Mouse (Mus musculus) liver, embryonic 14.5 days (tissue): ENCODE results near the gene Polr3k. TPM values are rescaled to one million over a fixed set of nuclear protein-coding genes. Genes with fewer than 3 reads are reported as not detected.

Experiments
- ATAC-seq: fragments of 200-750 bp; cut with Nextera tagmentation; 2 replicates; pipeline ENCODE4 v1.8.0; 2017; ENCODE audit warnings: moderate number of reproducible peaks, mild to moderate bottlenecking, moderate library complexity; ENCODE audit not compliant: insufficient read depth
- DNase-seq, 3 experiments: peaks; one replicate each; pipeline ENCODE4 v3.0.0-alpha.2; 2012 to 2013; ENCODE audit warnings: low read depth in 3 of 3, low spot score in 3 of 3
- H3K27ac ChIP-seq: fragments of 300-500 bp; sonication (generic); 2 replicates; pipeline ENCODE4 v1.5.1; 2014; ENCODE audit warnings: moderate library complexity, mild to moderate bottlenecking, control low read depth, inconsistent platforms
- H3K27me3 ChIP-seq: fragments of 300-500 bp; sonication (generic); 2 replicates; pipeline ENCODE4 v1.6.1; 2014; ENCODE audit warnings: mild to moderate bottlenecking, low read length, moderate library complexity; ENCODE audit not compliant: control insufficient read depth, insufficient read depth
- H3K36me3 ChIP-seq: fragments of 300-500 bp; sonication (generic); replicated peaks from 2 replicates; pipeline ENCODE4 v1.6.1; 2014; ENCODE audit warnings: low read depth; ENCODE audit not compliant: control insufficient read depth, insufficient read depth
- H3K4me1 ChIP-seq, 2 experiments: fragments of 200-500 bp in 1 of 2; fragments of 300-500 bp in 1 of 2; sonication (generic) in 1 of 2; replicated peaks; 2 replicates each; pipeline ENCODE4 v1.6.1; 2012 to 2014; ENCODE audit warnings: antibody characterized with exemption in 1 of 2, inconsistent platforms in 1 of 2, low read length in 1 of 2; ENCODE audit not compliant: control insufficient read depth in 2 of 2, insufficient read depth in 2 of 2
- H3K4me2 ChIP-seq: fragments of 300-500 bp; sonication (generic); 2 replicates; pipeline ENCODE4 v1.6.1; 2014; ENCODE audit warnings: low read depth, mild to moderate bottlenecking, control low read depth, moderate library complexity
- H3K4me3 ChIP-seq, 2 experiments: fragments of 200-500 bp in 1 of 2; fragments of 300-500 bp in 1 of 2; sonication (generic) in 1 of 2; 2 replicates each; pipeline ENCODE4 v1.5.1; 2012 to 2014; ENCODE audit warnings: low read depth in 2 of 2, low read length in 2 of 2, mild to moderate bottlenecking in 2 of 2, control low read depth in 1 of 2, inconsistent platforms in 1 of 2, moderate library complexity in 1 of 2; ENCODE audit not compliant: insufficient read depth in 1 of 2
- H3K9ac ChIP-seq: fragments of 300-500 bp; sonication (generic); replicated peaks from 2 replicates; pipeline ENCODE4 v1.6.1; 2014; ENCODE audit warnings: mild to moderate bottlenecking, control low read depth, moderate library complexity
- H3K9me3 ChIP-seq: fragments of 300-500 bp; sonication (generic); 2 replicates; pipeline ENCODE4 v1.6.1; 2016; ENCODE audit warnings: low read length, mixed read lengths; ENCODE audit not compliant: control insufficient read depth
- CTCF ChIP-seq: IDR thresholded peaks from 2 replicates; pipeline ENCODE4 v1.5.1; 2016; ENCODE audit warnings: antibody characterized with exemption, low read depth, control low read depth
- EP300 ChIP-seq: IDR thresholded peaks from 2 replicates; pipeline ENCODE4 v1.6.1; 2016; ENCODE audit warnings: antibody characterized with exemption, low read depth
- WGBS: fragments of 180-500 bp; shearing (Covaris S2); extraction: QIAGEN DNeasy Blood & Tissue Kit; methylation state at CpG from one replicate; pipeline ENCODE4 v1.1.7; 2014; ENCODE audit not compliant: insufficient replicate concordance; 5-methylcytosine and 5-hydroxymethylcytosine counted together
- polyA plus RNA-seq, 2 experiments: library from polyadenylated mRNA; depleted of rRNA in 1 of 2; stranded (reverse) in 1 of 2; unstranded in 1 of 2; fragments of >200 nt; fragmentation: Nextera tagmentation in 1 of 2; extraction: Ambion mirVana in 1 of 2; gene quantifications; 2 replicates each; pipeline versions ENCODE4 v1.2.1 to v1.2.3; 2012 to 2014

The Polr3k gene
- polyA plus RNA-seq, 2 experiments: 12.7 to 31.5 TPM

- no peaks in the 10 kb centered on the region; the same call in 1 of the 2 replicates for H3K36me3 ChIP-seq
- peaks cover 5 to 12% of the 10 kb centered on the region in 2 experiments; a peak in 3 of 4 replicates for H3K4me1 ChIP-seq
- TF ChIP-seq EP300 (no peak), CTCF (no peak)
- 10% methylated on average over 3 of the region's 3 CpGs for WGBS
- H3K27me3 ChIP-seq: no peaks in the 10 kb centered on the region
- H3K9me3 ChIP-seq: no peaks in the 10 kb centered on the region
- H3K9ac ChIP-seq: peak overlapping the region; percentile 92
- H3K4me3 ChIP-seq: peak overlapping the region; percentile 70 to 81
- peak; percentile 42 for ATAC-seq
- H3K4me2 ChIP-seq: peak overlapping the region; percentile 82
- peak overlapping the region; percentile 61 for H3K27ac ChIP-seq
- DNase-seq: no peak
Measured at GRCm38 (mm10) chr2:181838293-181838680, 25.9 kb upstream of the Polr3k start.

GRCm38 (mm10) chr2:181845709-181846394 lies 18.3 kb upstream of the Polr3k start:
- whole genome bisulfite sequencing: 78% methylated on average over 5 of the region's 5 CpGs
- H3K36me3 ChIP-seq: peaks cover 12% of the 10 kb centered on the region
- no peaks in the 10 kb centered on the region for H3K27me3 ChIP-seq
- H3K4me2 ChIP-seq: no peak overlapping the region
- TF ChIP-seq CTCF (no peak), EP300 (no peak)
- H3K4me1 ChIP-seq: no peaks in the 10 kb centered on the region
- H3K4me3 ChIP-seq: no peak overlapping the region
- H3K27ac ChIP-seq: no peak overlapping the region
- no peak for DNase-seq
- H3K9ac ChIP-seq: no peak overlapping the region
- ATAC-seq: no peak
- no peaks in the 10 kb centered on the region for H3K9me3 ChIP-seq

GRCm38 (mm10) chr2:181864536-181864860 lies 361 bp downstream of the Polr3k start:
- Histone ChIP-seq H3K9me3 (no peaks in the 10 kb centered on the region), H3K4me2 (peak overlapping the region; percentile 89), H3K9ac (peak overlapping the region; percentile 85), H3K4me1 (peaks cover 7 to 14% of the 10 kb centered on the region in 2 experiments), H3K27me3 (no peaks in the 10 kb centered on the region), H3K27ac (peak overlapping the region; percentile 70), H3K36me3 (peaks cover 9% of the 10 kb centered on the region), H3K4me3 (peak overlapping the region; percentile 89 to 90)
- TF ChIP-seq CTCF (no peak), EP300 (no peak)
- whole genome bisulfite sequencing: under 1% methylated on average over 22 of the region's 22 CpGs
- no peak for DNase-seq
- ATAC-seq: peak; percentile 1

- WGBS: 39% methylated on average over 5 of the region's 5 CpGs
- H3K4me3 ChIP-seq: no peak overlapping the region
- no peak overlapping the region for H3K4me2 ChIP-seq
- H3K9me3 ChIP-seq: no peaks in the 10 kb centered on the region
- H3K27ac ChIP-seq: no peak overlapping the region
- ATAC-seq (no peak), DNase-seq (peak; percentile 56 to 58 (median 57))
- no peaks in the 10 kb centered on the region for H3K27me3 ChIP-seq
- H3K9ac ChIP-seq: no peak overlapping the region
- H3K4me1 ChIP-seq: peaks cover 7 to 14% of the 10 kb centered on the region in 2 experiments
- TF ChIP-seq EP300 (no peak), CTCF (peak; percentile 84)
- peaks cover 9% of the 10 kb centered on the region for H3K36me3 ChIP-seq
Measured at GRCm38 (mm10) chr2:181866931-181867330, 2.8 kb downstream of the Polr3k start.

GRCm38 (mm10) chr2:181871039-181871438 lies 6.9 kb downstream of the Polr3k start:
- no peak overlapping the region for H3K4me3 ChIP-seq
- no peaks in the 10 kb centered on the region for H3K27me3 ChIP-seq
- H3K4me2 ChIP-seq: no peak overlapping the region
- no peak for DNase-seq
- no peaks in the 10 kb centered on the region for H3K4me1 ChIP-seq
- no peak for TF ChIP-seq CTCF
- TF ChIP-seq EP300: no peak
- 73% methylated on average over 2 of the region's 2 CpGs for WGBS
- no peak; the same call in 1 of the 2 replicates for ATAC-seq
- no peak overlapping the region for H3K9ac ChIP-seq
- no peaks in the 10 kb centered on the region for H3K9me3 ChIP-seq
- no peak overlapping the region for H3K27ac ChIP-seq
- H3K36me3 ChIP-seq: peaks cover 9% of the 10 kb centered on the region
